Mouse (Mus musculus): ENCODE measurements at regions not wholly inside any gene's neighbourhood (a gene's known extent, or its start where the extent isn't known, plus 50 kb on each side); places are given as distances from the start of the nearest gene placed in this dataset.

DNA sequence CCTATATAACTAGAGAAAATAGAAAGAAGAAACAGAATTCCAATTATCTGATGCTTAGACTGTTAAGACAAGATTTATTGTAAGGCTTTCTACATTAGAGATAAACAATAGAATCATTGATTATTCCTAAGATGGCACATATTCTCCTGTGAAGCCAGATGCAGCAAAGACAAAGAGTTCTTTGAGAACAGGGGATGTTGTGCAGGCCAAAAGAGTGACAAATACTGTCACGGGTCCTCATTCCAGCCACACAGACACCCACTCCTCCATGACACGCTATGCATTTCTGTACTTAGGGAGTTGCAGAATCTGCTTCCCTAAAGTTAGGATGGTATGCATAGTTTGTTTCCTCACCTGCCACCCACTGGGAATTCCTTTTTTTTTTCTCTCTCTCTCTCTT lies 245.2 kb downstream of the Sv2b start:
- DNase-seq: no peak

DNA sequence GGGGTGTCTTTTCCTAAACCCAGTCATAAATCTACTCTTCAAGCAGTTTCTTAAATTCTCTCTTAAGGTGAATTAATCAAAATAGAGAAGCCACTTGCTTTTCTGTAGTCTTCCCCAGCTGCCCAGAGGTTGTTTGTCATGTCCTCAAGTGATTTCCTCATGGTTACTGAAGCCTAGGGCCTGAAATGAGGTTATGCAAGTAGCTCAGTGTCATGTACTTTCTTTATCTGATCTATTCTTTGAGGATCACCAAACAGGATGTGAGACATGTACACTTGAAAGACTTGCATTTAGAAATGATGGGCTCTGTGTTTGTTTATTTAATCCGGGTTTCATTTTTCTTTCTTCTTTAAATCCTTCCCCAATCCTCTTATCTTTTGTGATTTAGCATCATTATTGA lies 258.8 kb downstream of the Sv2b start:
- no peak for DNase-seq

DNA sequence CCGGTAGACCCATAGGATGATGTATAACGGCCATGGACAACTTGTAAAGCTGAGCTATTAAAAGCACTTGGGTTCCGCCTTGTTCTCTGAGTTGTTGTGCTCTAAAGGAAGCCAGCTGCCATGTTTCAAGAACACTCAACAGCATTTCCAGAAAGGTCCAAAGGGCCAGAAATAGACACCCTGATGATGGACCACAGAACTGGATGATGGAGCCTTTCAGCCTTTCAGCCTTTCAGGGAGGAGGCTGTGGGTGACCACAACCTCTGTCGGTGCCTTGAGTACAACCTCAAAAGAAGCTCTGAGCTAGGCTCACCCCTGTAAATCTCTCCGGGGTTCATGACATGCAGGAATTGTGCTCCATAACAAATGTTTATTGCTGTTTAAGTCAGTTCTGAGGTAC lies 259.3 kb downstream of the Sv2b start:
- DNase-seq: no peak

DNA sequence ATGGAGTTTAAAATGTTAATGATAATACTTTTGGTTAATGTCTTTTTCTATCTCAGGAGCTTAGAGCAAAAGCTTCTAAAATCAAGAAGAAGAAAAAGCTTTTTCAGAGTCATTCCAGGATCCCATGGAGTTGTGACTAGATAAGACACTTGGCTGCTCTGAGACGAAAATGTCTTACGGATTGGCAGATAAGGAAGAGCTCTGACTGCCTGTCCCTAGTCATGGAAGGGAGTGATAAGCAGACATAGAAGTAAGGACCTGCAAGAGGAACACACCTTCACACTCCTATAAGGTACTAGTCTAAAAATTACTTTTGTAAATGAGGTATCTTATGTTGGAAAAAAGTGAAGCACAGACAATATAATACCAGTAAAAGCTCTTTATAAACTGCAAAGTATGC lies 260.2 kb downstream of the Sv2b start:
- no peak for DNase-seq

DNA sequence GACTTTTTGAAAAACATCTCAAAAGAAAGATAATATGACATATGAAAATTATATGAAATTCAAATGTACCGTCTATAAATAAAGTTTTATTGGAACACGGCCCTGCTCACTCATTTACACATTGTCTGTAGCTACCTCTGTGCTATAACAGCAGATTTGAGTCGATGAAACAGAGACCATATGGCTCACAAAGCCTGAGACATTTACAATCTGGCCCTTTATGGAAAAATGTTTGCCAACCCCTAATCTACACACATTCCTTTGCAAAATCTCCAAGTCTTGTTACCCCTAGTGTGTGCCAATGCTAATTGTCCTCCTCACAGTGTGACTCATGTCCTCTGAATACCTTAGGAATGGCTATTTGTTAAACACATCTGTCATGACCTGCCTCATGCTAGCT lies 261.2 kb downstream of the Sv2b start:
- DNase-seq: no peak

DNA sequence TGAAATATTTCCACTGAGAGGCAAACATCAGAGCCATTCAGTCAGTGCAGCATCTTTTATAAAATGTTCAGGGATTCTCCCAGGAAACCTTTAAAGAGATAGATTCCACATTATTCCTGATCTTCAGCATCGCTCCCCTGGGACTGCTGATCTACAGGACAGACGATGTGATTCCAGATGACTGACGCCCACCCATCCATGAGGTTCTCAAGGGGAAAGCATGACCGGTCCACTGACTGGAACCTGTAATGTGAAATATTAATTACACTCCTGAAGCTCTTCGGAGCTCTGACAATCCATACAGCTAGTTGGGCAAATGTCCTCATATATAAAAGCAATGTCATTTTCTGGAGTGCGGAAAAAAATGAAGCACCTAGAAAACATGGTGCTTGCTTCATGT lies 268.2 kb downstream of the Sv2b start:
- no peak for DNase-seq

DNA sequence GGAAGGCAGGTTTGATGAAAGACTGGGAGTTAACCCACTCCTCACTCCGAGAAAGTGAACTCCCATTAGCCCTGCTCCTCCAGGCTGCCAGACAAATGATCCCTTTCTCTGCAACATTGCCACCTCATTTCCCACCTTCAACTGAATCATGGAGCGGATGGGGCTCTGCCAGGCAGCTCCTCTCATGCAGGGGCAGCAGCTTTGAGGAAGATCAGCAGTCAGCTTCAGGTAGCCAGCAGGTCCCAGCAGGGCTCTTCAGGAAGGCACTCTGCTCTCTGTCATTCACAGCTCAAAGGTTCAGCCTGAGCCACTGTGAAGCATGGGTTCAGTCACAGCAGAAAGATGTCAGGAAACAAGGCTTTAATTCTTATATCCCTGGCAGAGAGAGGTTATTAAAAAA lies 282.9 kb downstream of the Sv2b start:
- DNase-seq: no peak

DNA sequence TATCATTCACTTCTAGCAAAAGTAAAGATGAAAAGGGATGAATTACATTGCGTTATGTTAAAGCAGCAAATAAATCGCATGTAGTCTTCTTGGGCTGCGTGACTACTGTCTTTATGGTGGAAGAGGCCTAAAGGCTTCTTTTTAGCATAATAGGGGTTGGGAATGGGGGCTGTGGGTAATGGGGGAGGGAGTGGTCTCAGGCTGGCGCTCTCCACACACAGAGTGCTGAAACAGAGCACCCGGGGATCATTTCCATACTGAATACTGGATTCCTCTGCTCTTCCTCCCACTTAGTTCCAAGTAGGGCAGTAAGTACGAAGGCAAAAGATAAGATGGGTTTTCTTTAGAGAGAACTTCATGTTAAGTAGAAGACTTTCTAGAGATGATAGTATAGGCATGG lies 287.1 kb downstream of the Sv2b start:
- no peak for DNase-seq

DNA sequence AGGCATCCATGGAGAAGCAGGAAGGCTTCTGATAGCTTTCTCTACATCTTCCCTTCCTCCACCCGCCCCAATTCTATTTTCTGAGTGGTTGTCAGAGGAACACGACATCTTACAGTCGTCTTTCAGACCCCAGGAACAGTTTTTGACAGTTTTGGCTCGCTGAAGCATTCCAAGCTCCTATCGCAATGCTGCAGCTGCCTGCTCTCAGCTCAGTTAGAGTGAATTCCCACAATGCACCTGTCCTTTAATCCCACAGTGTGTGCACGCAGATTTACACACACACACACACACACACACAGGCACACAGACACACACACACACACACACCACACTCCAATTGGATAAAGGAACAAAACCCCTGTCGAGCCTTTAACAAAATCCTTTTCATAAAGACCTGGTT lies 290.4 kb downstream of the Sv2b start:
- DNase-seq: no peak

DNA sequence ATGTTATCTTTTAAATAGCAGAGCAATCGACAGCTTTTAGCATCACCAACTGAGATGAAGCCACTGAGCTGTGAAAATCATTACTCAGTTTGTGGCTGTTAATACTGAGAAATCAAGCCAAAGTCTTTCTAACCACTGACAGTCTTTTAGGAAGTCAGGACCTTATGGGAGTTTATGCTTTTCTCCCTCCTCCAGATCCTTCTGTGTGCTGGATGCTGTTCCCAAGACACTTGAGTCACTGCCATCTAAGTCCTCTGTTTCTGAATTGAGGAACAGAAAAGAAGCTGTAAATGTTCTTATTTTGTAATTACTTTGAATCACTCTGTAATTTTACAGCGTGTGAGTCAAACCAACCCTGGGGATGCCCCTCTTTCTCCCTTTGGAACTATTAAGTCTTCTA lies 300.6 kb downstream of the Sv2b start:
- DNase-seq: no peak

DNA sequence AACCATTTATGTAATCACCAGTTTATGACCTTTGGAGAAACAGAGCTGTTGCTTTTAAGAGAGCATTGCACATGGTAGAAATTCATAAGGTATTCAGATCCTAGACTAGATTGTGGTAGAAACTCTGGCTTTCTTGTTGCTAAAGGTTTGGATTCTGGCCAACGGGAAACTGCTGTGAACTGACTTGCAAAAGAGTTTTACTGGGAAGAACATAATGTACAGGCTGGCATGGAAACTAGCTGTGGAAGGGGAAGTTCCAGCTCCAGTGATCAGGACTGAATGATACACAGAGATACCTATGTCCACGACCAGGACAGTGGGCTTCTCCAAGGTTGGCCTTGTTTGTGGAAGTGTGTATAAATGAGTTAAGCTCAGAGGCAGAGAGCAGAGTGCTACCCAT lies 318.9 kb downstream of the Sv2b start:
- peak; percentile 6 for DNase-seq

DNA sequence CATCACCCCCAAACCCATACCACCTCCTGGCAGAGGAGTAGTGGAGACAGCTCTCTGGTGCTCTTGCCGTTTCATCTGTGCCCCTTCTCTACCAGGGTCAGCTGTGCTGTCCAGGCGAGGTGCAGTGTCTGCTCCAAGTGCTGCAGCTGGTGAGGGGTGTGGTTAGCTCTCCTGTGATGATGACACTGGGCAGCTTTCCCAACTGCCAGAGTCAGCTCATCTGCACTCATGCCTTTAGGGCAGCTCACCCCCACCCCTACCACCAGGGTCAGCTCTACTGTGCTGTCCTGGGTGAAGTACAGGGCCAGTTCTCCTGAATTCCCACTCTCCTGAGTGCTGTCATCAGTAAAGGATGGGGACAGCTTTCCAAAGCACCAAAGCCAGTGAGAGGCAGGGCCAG lies 329.6 kb downstream of the Sv2b start:
- DNase-seq: no peak

DNA sequence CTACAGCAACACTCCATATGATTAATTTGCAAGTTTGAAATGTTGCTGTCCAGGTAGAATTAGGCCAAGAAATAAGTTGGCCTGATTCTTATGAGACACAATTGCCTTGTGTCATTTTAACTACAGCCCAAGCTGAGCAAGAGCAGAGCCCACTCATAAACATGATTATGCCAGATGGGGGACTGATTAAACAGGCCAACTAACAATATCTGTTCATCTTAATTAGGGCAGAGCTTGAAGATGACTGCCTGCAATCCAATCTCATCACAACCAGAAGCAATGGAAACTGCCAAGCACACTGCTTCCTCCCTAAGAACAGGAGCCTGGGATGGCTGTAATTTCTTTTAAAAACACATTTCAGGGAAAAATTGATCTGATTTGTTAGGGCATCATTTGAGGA lies 333.1 kb downstream of the Sv2b start:
- DNase-seq: no peak

DNA sequence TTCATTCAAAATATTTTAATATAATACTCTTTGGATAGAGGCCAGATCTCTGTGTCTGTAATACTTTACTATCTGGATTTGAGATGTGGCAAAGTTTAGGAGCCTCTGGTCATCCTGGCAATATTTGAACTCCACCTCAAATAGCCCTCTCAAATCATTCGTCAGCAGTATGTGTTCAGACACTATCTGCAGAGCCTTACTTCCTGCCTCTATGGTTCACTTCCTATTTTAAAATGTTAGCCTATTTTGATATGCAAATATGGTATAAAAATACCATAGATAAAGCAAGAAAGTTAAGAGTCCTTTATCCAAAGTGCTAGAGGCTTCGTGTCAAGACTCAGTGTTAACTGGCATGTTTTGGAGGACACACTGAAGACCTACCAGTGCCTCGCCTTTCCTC lies 334.6 kb downstream of the Sv2b start:
- DNase-seq: no peak

DNA sequence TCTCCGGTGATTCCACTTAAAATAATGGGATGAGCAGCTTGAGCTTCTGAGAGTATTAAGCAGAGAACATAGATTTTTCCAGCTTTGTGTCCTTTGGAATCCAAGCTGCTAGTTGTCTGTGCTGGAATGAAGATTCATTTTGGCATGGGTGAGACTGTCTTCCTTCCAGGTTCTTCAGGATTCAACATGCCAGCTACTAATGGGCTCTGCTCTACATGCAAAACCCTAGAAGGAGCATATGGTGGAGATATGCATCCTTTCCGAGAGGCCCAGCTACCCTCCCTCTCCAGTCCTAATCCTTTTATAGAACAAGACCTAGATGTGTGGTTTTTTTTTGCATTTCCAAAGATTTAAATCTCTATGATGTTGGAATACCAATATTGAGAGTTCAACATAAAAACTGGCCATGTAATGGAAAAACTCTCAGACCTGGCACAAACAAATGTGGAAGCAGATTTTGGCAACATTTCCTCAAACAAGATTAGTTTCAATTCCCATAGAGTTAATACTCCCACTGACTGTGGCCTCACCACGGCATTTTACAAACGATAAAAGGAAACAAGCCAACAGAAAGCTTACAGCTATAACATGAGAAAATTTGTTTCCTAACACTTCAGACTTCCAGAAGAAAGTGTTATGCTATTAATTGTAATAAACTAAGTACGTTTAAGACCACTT lies 364.5 kb downstream of the Sv2b start:
- DNase-seq: no peak

DNA sequence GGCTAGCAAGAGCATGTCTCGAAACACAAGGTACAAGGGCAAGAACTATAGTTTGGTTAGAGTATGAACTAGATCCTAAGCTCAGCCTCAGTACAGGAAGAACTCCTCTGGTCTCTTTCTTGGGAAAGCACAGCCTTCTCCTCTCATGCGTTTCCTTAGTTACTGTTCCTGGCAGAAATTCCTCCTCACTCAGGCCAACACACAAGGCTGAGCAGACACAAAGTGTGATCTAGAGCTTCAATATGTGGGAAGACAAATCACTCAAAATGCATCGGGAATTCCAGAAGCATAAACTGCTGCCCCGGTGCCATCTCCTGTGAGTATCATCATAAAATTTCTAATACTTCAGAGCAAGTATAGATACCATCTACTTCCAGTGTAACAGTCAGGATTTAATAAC lies 366.1 kb downstream of the Sv2b start:
- DNase-seq: no peak

DNA sequence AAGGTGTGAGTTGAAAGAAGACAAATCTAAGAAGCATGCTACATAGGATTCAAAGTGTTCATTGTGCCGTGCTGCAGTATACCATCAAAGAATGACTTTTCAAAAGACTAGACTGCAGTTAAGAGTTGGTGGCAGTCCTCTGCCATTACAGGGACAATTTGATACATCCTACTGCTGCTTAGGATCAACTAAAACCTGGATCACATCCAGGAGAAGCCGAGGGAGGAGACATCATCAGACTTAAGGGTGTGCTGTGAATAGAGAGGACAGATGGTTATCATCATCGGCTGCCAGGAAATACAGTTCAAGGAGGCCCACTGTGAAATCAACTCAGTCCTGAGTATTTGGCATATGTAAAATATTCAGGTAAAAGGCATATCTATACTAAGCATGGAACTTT lies 366.9 kb downstream of the Sv2b start:
- no peak for DNase-seq

DNA sequence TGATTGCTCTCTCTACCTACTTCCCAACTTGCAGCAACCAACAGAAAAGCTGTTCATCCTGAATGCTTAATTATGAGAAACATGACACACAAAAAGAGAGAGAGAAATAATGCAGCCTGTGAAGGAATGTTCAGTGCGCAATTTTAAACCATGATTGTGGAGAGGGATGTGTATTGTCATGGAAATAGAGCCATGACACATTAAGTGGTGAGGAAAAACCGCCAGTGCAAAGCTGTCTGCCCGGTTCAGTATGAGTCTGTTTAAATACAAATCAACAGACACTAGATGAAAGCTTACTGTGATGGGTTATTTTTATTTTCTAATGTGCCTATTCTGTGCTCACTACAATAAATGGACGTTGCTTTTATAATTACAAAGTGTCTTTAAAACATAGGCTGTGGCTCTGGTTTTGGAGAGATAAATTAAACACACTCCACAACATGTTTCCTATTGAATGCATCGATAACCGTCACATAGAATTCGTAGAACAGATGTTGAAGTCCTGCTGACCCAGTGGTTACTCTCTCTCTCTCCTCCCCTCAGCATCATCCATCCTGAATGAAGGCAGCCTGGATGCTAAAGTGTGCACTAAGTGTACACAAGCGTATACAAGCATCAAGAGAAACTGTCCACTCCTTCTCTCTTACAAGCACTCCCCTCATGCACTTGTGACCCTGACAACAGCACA lies 374.7 kb upstream of the Slco3a1 start:
- DNase-seq: no peak

DNA sequence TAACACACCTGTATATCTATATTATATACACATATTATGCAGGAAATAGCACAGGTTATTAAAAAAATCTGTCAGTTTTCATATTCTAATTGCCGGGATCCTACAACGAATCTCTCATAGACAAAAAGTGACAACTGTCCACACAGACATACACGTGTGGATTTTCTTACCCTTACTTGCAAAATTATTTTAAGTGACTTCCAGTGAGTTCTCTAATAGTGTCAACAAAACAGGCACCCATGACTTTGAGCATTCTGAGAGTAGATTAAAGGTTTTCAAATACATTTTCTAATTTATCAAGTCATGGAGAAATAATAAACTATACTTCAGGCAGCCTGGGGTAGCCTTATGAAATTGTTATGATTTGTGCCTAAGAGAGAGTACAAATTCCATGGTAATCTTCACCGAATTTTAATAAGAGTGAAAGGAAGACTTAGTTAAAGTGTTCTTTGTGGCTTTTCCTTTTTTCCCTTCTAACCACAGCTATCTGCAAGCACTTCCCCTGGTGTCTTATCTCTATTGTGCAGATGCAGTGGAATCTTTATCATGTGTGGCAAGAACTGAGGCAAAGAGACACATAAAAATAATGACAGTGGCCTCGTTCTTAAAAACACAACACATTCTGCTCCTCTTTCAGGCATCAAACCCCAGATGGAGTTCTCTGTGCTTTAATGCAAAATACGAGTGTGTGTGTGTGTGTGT lies 373.8 kb upstream of the Slco3a1 start:
- DNase-seq: no peak

DNA sequence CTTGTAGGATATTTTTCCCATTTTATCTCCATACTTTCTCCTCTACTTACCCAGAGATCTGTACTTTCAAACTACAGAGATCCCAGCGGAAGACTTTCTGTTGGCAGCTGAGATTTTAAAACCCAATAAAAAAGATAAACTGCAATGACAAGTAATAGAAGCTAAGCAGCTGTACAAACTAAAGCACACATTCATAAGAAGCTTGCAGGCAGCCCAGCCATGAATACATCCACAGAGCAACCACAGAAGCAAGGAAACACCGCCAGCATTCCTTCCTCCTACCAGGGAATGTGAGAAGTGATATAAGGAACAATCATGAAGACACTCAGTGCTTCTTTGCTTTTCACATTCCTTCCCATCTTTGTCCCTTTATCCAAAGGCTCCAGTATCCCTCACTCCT lies 372.1 kb upstream of the Slco3a1 start:
- peak; percentile 4 for DNase-seq

DNA sequence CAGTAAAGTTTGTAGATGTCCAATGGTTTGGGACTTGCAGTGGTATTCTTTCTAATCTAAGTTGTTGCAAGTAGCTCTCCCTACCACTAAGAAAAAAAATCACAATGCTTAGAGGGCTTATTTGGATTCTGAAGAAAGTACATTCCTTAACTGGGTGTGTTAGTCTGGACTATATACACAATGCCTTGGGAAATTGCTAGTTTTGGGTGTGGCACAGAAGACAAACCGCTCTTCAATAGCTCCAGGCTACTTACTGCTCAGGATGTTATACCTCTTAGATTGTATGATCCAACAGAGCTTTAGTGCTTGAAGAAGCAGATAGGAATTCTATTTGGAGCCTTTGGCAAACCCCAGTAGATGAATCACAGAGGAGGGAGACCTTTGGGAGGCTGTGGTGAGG lies 369.6 kb upstream of the Slco3a1 start:
- no peak for DNase-seq

DNA sequence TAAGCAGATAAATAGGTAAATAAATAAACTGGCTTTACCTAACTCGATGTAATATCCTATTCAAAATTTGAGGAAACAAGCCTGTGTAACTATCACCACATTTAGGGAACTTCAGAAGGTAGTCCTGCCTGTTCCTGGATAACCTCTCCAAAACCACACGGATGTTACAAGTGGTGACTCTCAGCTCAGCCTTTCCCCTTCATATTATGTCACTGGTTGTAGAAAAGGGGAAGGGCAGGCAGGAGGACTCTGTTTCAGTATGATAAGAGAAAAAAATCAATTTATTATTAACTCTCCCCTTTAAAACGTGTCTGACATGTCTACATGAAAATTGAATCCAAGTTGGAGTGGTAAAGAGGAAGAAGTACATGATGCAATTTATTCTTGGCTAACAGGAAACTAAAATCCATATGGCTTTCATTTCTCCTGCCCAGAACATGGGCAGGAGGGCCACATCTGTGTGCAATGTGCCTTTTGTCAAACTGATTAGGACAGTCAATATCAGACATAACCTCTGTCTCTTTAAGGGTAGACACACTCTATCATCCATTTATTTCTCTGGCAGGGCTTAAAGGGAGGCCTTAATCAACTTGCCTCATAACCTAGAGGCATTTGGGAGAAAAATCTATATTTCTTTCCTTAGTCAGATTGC lies 353.9 kb upstream of the Slco3a1 start:
- no peak for DNase-seq

DNA sequence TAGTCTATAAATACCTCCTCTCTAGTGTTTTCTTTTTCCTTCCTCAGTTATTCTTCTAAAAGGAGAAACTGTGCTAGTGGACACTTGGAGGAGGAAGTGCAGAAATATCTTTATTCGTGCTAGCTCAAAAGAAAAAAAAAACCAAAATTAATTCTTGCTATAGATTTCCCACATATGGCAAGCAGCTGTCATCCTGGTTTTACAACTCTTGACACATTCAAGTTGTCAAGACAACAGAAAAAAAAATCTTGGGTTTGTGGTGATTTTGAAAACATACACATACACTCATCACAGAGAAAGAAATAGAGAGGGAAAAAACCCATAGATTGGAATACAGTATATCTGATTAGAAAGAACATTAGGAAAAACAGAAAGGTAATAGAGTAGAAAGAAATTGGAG lies 352.8 kb upstream of the Slco3a1 start:
- DNase-seq: no peak

DNA sequence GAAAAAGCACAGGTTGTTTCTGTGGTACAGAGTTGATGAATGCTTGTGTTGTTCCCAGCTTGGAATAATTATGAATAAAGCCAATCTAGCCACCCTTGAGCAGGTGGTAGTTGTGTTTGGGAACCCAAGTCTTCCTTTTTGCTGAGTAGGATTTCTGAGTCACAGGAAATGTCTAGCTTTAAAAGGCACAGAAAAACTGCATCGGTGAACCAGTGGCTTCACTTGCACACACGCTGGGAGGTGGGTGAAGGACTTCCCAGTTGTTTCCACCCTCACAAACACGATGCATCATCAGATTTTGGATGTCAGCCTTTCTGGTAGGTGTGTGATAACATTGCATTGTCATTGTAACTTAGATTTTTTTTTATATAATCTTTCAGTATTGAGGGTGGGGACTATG lies 322.9 kb upstream of the Slco3a1 start:
- DNase-seq: no peak
